In genomic region chr11:118165681-118166080, GRCm38 (mm10) we compare ENCODE assay signal across 10 mouse cellular contexts. TPM values are rescaled to one million over a fixed set of nuclear protein-coding genes. Genes with fewer than 3 reads are reported as not detected.
DNase-seq lines count a peak whose midpoint lies in the region; ATAC-seq lines count a peak whose summit lies in the region.
"Had no signal": no experiment of that assay in that cellular context is flagged by ENCODE, and none has a peak within 500 bp of the region (broad histone marks: within the 10 kb centered on the region; RNA-seq: fewer than 3 reads in every experiment).

No protein-coding gene starts in this region.

- H3K4me2 ChIP-seq in hindbrain, embryonic 11.5 days (replicated peaks; ENCODE audit: low read depth, low read length) = no peak overlapping the region
- H3K4me2 ChIP-seq in midbrain, embryonic 16.5 days (ENCODE audit: low read length) = no peak overlapping the region
- H3K4me2 ChIP-seq: liver, embryonic 11.5 days had no signal

- H3K4me1 ChIP-seq in hindbrain, embryonic 10.5 days (replicated peaks) = peaks cover 22% of the 10 kb centered on the region
- no peaks in the 10 kb centered on the region for H3K4me1 ChIP-seq in hindbrain, embryonic 11.5 days (replicated peaks; ENCODE audit: control insufficient read depth, insufficient read depth, low read length)
- H3K4me1 ChIP-seq in midbrain, embryonic 10.5 days = 0 out of 2 replicates have a peak, but pooled peaks cover 5% of the 10 kb centered on the region
- 0 out of 2 replicates have a peak, but pooled peaks cover 4% of the 10 kb centered on the region for H3K4me1 ChIP-seq in midbrain, embryonic 16.5 days (ENCODE audit: control insufficient read depth, insufficient read depth, low read length)
- peaks cover 30% of the 10 kb centered on the region; the same call in 1 of the 2 replicates for H3K4me1 ChIP-seq in limb, embryonic 10.5 days

- 36% methylated on average over 11 of the region's 11 CpGs for WGBS in hindbrain, embryonic 10.5 days
- WGBS in hindbrain, embryonic 11.5 days = 46% methylated on average over 11 of the region's 11 CpGs
- 32% methylated on average over 11 of the region's 11 CpGs for WGBS in midbrain, embryonic 10.5 days
- 44% methylated on average over 11 of the region's 11 CpGs for WGBS in midbrain, embryonic 16.5 days
- 45% methylated on average over 11 of the region's 11 CpGs for WGBS in limb, embryonic 10.5 days

- peaks cover 65% of the 10 kb centered on the region for H3K36me3 ChIP-seq in hindbrain, embryonic 10.5 days
- H3K36me3 ChIP-seq in hindbrain, embryonic 11.5 days (ENCODE audit: control insufficient read depth, insufficient read depth, low read length) = no peaks in the 10 kb centered on the region
- H3K36me3 ChIP-seq in midbrain, embryonic 10.5 days = peaks cover 52% of the 10 kb centered on the region
- H3K36me3 ChIP-seq in midbrain, embryonic 16.5 days (ENCODE audit: control insufficient read depth, insufficient read depth, low read length) = peaks cover 39% of the 10 kb centered on the region
- H3K36me3 ChIP-seq in limb, embryonic 10.5 days = peaks cover 80% of the 10 kb centered on the region

- H3K27ac ChIP-seq in hindbrain, embryonic 10.5 days = peak overlapping the region; percentile 41; the same call in 1 of the 2 replicates
- no peak overlapping the region for H3K27ac ChIP-seq in hindbrain, embryonic 11.5 days (ENCODE audit: low read depth, low read length)
- H3K27ac ChIP-seq in midbrain, embryonic 10.5 days (replicated peaks) = peak overlapping the region; percentile 50
- no peak overlapping the region for H3K27ac ChIP-seq in midbrain, embryonic 16.5 days (ENCODE audit: low read length)
- H3K27ac ChIP-seq in limb, embryonic 10.5 days = peak overlapping the region; percentile 25; the same call in 1 of the 2 replicates

- H3K9me3 ChIP-seq in hindbrain, embryonic 10.5 days = no peaks in the 10 kb centered on the region
- no peaks in the 10 kb centered on the region for H3K9me3 ChIP-seq in hindbrain, embryonic 11.5 days (ENCODE audit: control insufficient read depth, low read length)
- H3K9me3 ChIP-seq in midbrain, embryonic 10.5 days (replicated peaks) = no peaks in the 10 kb centered on the region
- H3K9me3 ChIP-seq in midbrain, embryonic 16.5 days (replicated peaks; ENCODE audit: control insufficient read depth, low read length, poor library complexity, severe bottlenecking) = no peaks in the 10 kb centered on the region
- H3K9me3 ChIP-seq in limb, embryonic 10.5 days (replicated peaks) = no peaks in the 10 kb centered on the region
- H3K9me3 ChIP-seq: G1E had no signal

- no peaks in the 10 kb centered on the region for H3K27me3 ChIP-seq in hindbrain, embryonic 10.5 days (ENCODE audit: insufficient read depth, poor library complexity, severe bottlenecking)
- no peaks in the 10 kb centered on the region for H3K27me3 ChIP-seq in hindbrain, embryonic 11.5 days (ENCODE audit: control insufficient read depth, insufficient read depth, low read length)
- no peaks in the 10 kb centered on the region for H3K27me3 ChIP-seq in midbrain, embryonic 10.5 days (ENCODE audit: low read depth, poor library complexity, severe bottlenecking)
- no peaks in the 10 kb centered on the region for H3K27me3 ChIP-seq in midbrain, embryonic 16.5 days (ENCODE audit: control insufficient read depth, insufficient read depth, low read depth, low read length)
- H3K27me3 ChIP-seq in limb, embryonic 10.5 days (ENCODE audit: low read depth, poor library complexity, severe bottlenecking) = no peaks in the 10 kb centered on the region

- no peak overlapping the region for H3K9ac ChIP-seq in hindbrain, embryonic 11.5 days (ENCODE audit: low read depth, low read length)
- no peak overlapping the region for H3K9ac ChIP-seq in midbrain, embryonic 16.5 days (ENCODE audit: low read depth, low read length)

- no peak for DNase-seq in hindbrain, embryonic 10.5 days (ENCODE audit: low spot score)
- no peak for DNase-seq in hindbrain, embryonic 11.5 days (ENCODE audit: low spot score)
- no peak for DNase-seq in midbrain, embryonic 10.5 days (ENCODE audit: low spot score)
- DNase-seq in limb, embryonic 10.5 days (ENCODE audit: low spot score) = no peak
- peak; percentile 38 for DNase-seq in testis, postnatal 14 days (ENCODE audit: low spot score)
- DNase-seq: adrenal gland, postnatal 14 days had no signal

- ATAC-seq in hindbrain, embryonic 11.5 days (ENCODE audit: low FRiP score) = no peak
- no peak for ATAC-seq in midbrain, embryonic 16.5 days
- no peak for ATAC-seq in megakaryocyte-erythroid progenitor cell, adult 5-6 weeks (replicated peaks; ENCODE audit: low FRiP score, low TSS enrichment, poor library complexity, severe bottlenecking)

- no peak overlapping the region for H3K4me3 ChIP-seq in hindbrain, embryonic 10.5 days
- no peak overlapping the region for H3K4me3 ChIP-seq in hindbrain, embryonic 11.5 days (ENCODE audit: low read depth, low read length)
- no peak overlapping the region for H3K4me3 ChIP-seq in midbrain, embryonic 10.5 days
- H3K4me3 ChIP-seq in midbrain, embryonic 16.5 days (ENCODE audit: low read depth, low read length) = no peak overlapping the region
- H3K4me3 ChIP-seq in limb, embryonic 10.5 days = no peak overlapping the region

RNA-seq across cellular contexts. Expression of gene Dnah17, which starts 35.2 kb away (rescaled TPM):
- polyA plus RNA-seq in hindbrain, embryonic 10.5 days (2016; fragmentation: Nextera tagmentation; extraction: Ambion mirVana) = 0.19 and 0.33 TPM in 2 replicates
- polyA plus RNA-seq in hindbrain, embryonic 11.5 days (2014; fragmentation: Nextera tagmentation; extraction: Ambion mirVana) = 0.14 and 0.17 TPM in 2 replicates
- polyA plus RNA-seq in midbrain, embryonic 10.5 days (2016; fragmentation: Nextera tagmentation; extraction: Ambion mirVana) = 0.14 and 0.17 TPM in 2 replicates
- polyA plus RNA-seq in midbrain, embryonic 16.5 days (2015; fragmentation: Nextera tagmentation; extraction: Ambion mirVana) = 0.20 and 0.35 TPM in 2 replicates
- 0.23 and 0.24 TPM in 2 replicates for polyA plus RNA-seq in limb, embryonic 10.5 days (2016; fragmentation: Nextera tagmentation; extraction: Ambion mirVana)
- total RNA-seq in megakaryocyte-erythroid progenitor cell, adult 5-6 weeks (2014; fragmentation: Nextera tagmentation) = 0.05 and 1.2 TPM in 2 replicates
- 0.04 TPM in 1 of 2 replicates, not detected in the other for total RNA-seq in megakaryocyte-erythroid progenitor cell, adult 5-6 weeks (2017)
- polyA plus RNA-seq: G1E had no signal

Comparison
In these comparisons a context has a peak if more than half of its experiments do, and no peak if none do; other contexts are left out.
1. H3K27ac ChIP-seq: peak in hindbrain, embryonic 10.5 days (single experiment), midbrain, embryonic 10.5 days (single experiment) and limb, embryonic 10.5 days (single experiment); none in hindbrain, embryonic 11.5 days (single experiment) and midbrain, embryonic 16.5 days (single experiment).